Mouse (Mus musculus) liver, embryonic 14.5 days (tissue): ENCODE measurements around the gene Sh3glb1.

ENCODE experiments used
- CTCF ChIP-seq: IDR thresholded peaks from 2 replicates; pipeline ENCODE4 v1.5.1; 2016; ENCODE audit warnings: antibody characterized with exemption, low read depth, control low read depth
- EP300 ChIP-seq: IDR thresholded peaks from 2 replicates; pipeline ENCODE4 v1.6.1; 2016; ENCODE audit warnings: antibody characterized with exemption, low read depth

GRCm38 (mm10) chr3:144717121-144717520 is 3.0 kb downstream of the Sh3glb1 start:
- TF ChIP-seq CTCF (no peak), EP300 (no peak)
